Mouse (Mus musculus) lung, embryonic 16.5 days (tissue): Measurements from ENCODE around the gene Cmtm5. TPM values are rescaled to one million over a fixed set of nuclear protein-coding genes. Genes with fewer than 3 reads are reported as not detected.
"Not testable (repeated sequence)": the region's sequence is repeated elsewhere in the genome, so short reads cannot be mapped to it uniquely, and the experiment has no call there.

Experiments
- ATAC-seq: fragments of 200-750 bp; cut with Nextera tagmentation; 2 replicates; pipeline ENCODE4 v1.8.0; 2017; ENCODE audit warnings: low read depth, mild to moderate bottlenecking, moderate library complexity
- H3K27ac ChIP-seq: fragments of 300-500 bp; sonication (generic); 2 replicates; pipeline ENCODE4 v1.5.1; 2014; ENCODE audit warnings: mild to moderate bottlenecking, control low read depth, low read length
- H3K27me3 ChIP-seq: fragments of 300-500 bp; sonication (generic); 2 replicates; pipeline ENCODE4 v1.6.1; 2014; ENCODE audit warnings: low read depth, low read length, mixed read lengths; ENCODE audit not compliant: control insufficient read depth, insufficient read depth
- H3K36me3 ChIP-seq: fragments of 300-500 bp; sonication (generic); 2 replicates; pipeline ENCODE4 v1.6.1; 2014; ENCODE audit warnings: low read length; ENCODE audit not compliant: control insufficient read depth, insufficient read depth
- H3K4me1 ChIP-seq: fragments of 300-500 bp; sonication (generic); replicated peaks from 2 replicates; pipeline ENCODE4 v1.6.1; 2014; ENCODE audit warnings: low read length, mixed read lengths; ENCODE audit not compliant: control insufficient read depth, insufficient read depth
- H3K4me2 ChIP-seq: fragments of 300-500 bp; sonication (generic); 2 replicates; pipeline ENCODE4 v1.6.1; 2014; ENCODE audit warnings: low read depth, low read length, control low read depth
- H3K4me3 ChIP-seq: fragments of 300-500 bp; sonication (generic); 2 replicates; pipeline ENCODE4 v1.5.1; 2014; ENCODE audit warnings: mild to moderate bottlenecking, low read length, control low read depth
- H3K9ac ChIP-seq: fragments of 300-500 bp; sonication (generic); 2 replicates; pipeline ENCODE4 v1.6.1; 2014; ENCODE audit warnings: low read length, control low read depth
- H3K9me3 ChIP-seq: fragments of 300-500 bp; sonication (generic); 2 replicates; pipeline ENCODE4 v1.6.1; 2016; ENCODE audit warnings: low read length; ENCODE audit not compliant: control insufficient read depth
- WGBS: fragments of 180-500 bp; shearing (Covaris S2); extraction: QIAGEN DNeasy Blood & Tissue Kit; methylation state at CpG from one replicate; pipeline ENCODE4 v1.1.7; 2014; 5-methylcytosine and 5-hydroxymethylcytosine counted together
- polyA plus RNA-seq: library from polyadenylated mRNA; unstranded; fragments of >200 nt; fragmentation: Nextera tagmentation; extraction: Ambion mirVana; gene quantifications from 2 replicates; pipeline ENCODE4 v1.2.1, GENCODE M21; 2015

Cmtm5 gene
- polyA plus RNA-seq, 1 experiment from 2014 or later = 1.2 TPM

DNA sequence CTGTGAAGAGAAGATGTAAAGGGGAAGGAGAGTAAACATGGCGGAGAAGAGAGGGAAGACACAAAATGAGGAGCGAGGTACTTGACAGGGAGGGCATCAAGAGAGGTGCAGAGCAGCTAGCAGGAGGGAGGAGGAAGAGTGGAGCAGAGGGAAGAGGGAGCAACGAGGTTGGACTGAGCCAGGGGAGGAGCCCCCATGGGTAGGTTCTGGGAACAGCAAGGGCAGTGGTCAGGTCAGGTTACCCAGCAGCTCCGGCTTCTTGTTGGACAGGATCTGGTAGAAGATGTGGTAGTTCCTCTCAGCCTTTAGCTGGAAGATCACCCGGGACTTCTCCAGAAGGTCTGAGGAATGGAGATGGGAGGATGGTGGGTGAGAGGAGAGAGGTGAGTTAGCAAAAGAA is 25.4 kb downstream of the Cmtm5 start:
- no peak overlapping the region for H3K4me2 ChIP-seq

DNA sequence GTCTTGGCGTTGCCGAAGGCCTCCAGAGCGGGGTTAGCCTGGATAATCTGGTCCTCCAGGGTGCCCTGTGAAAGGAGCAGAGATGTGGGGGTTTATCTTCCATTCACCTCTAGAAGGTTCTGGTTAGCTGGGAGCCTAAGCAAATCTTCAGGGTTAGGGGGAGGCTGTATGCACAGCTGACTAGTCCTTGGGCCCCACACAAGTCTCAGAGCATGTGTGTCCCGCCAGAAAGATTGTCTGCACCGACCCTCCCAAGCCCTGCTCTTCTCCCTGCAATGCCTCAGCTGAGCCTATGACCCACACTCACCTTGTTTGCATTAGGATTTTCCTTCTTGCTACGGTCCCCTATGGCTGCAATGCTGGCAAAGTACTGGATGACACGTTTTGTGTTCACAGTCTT is 26.7 kb downstream of the Cmtm5 start:
- H3K4me1 ChIP-seq = no peaks in the 10 kb centered on the region
- H3K4me3 ChIP-seq = no peak overlapping the region
- no peak overlapping the region for H3K27ac ChIP-seq
- no peaks in the 10 kb centered on the region for H3K36me3 ChIP-seq
- ATAC-seq = no peak
- no peak overlapping the region for H3K9ac ChIP-seq
- WGBS = 77% methylated on average over 7 of the region's 7 CpGs
- no peaks in the 10 kb centered on the region for H3K27me3 ChIP-seq
- no peaks in the 10 kb centered on the region for H3K9me3 ChIP-seq
- H3K4me2 ChIP-seq = no peak overlapping the region

More for the DNA sequence above, 25.4 kb downstream of the Cmtm5 start:
- no peak overlapping the region for H3K9ac ChIP-seq
- no peak for ATAC-seq
- H3K4me1 ChIP-seq = no peaks in the 10 kb centered on the region
- no peaks in the 10 kb centered on the region for H3K27me3 ChIP-seq
- H3K36me3 ChIP-seq = no peaks in the 10 kb centered on the region
- no peaks in the 10 kb centered on the region for H3K9me3 ChIP-seq
- H3K27ac ChIP-seq = no peak overlapping the region
- no peak overlapping the region for H3K4me3 ChIP-seq
- 69% methylated on average over 5 of the region's 5 CpGs for WGBS

DNA sequence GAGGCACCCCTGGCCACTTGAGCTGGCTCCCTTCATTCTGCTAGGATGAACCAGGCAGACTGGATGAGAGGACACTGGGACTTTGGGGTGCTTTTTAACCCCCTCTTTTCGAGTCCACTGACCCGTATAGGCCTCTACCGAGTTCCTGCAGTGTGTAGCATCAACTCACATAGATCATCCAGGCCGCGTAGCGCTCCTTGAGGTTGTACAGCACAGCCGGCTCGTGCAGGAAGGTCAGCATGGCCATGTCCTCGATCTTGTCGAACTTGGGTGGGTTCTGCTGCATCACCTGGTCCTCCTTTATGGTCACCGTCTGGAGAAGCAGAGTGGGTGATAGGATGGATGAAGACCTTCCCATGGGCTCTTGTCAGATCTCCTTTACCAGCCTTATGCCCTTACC is 27.7 kb downstream of the Cmtm5 start:
- Histone ChIP-seq H3K9ac (no peak overlapping the region), H3K27ac (no peak overlapping the region), H3K4me1 (no peaks in the 10 kb centered on the region), H3K4me3 (no peak overlapping the region), H3K27me3 (no peaks in the 10 kb centered on the region), H3K36me3 (no peaks in the 10 kb centered on the region), H3K4me2 (no peak overlapping the region), H3K9me3 (no peaks in the 10 kb centered on the region)
- no peak for ATAC-seq
- WGBS = 84% methylated on average over 11 of the region's 11 CpGs

DNA sequence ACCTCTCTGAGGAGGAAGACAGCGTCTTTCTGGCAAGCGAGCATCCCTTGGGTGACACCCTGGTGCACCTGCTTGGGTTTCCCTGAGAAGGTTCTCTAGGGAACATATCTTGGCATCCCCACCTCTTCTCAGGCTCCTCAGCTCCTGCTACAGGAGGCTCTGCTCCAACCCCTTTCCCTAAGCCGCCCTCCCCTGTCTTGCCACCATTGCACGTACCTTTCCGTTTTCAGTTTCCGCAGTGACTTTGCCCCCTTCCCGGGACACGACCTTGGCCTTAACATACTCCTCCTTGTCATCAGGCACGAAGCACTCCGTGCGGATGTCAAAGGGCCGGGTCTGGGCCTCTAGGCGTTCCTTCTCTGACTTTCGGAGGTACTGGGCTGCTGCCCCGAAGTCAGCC is 29.0 kb downstream of the Cmtm5 start:
- no peak overlapping the region for H3K27ac ChIP-seq
- H3K27me3 ChIP-seq = no peaks in the 10 kb centered on the region
- no peaks in the 10 kb centered on the region for H3K9me3 ChIP-seq
- H3K4me3 ChIP-seq = no peak overlapping the region
- ATAC-seq = no peak
- no peak overlapping the region for H3K4me2 ChIP-seq
- WGBS = 60% methylated on average over 15 of the region's 15 CpGs
- no peak overlapping the region for H3K9ac ChIP-seq
- H3K4me1 ChIP-seq = no peaks in the 10 kb centered on the region
- no peaks in the 10 kb centered on the region for H3K36me3 ChIP-seq

DNA sequence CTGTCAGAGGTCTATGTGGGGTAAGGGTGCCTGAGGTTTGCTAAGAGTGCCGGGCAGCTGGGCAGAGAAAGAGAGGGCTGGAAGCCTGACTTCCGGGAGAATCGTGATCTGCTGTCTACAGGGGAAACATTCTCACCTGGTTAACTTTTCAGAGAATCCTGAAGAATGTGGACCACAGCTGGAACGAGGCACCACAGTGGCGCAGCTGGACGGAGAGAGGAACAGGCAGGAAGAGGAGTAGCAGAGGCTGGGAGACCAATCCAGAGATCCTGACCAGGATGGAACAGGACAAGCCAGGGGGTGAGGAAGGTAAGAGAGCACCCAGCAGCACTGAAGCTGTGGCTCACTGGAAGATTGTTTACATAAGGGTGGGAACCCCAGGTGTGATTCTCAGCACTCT is 29.6 kb downstream of the Cmtm5 start:
- Histone ChIP-seq H3K4me1 (no peaks in the 10 kb centered on the region), H3K36me3 (no peaks in the 10 kb centered on the region), H3K9ac (no peak overlapping the region), H3K9me3 (no peaks in the 10 kb centered on the region), H3K4me3 (no peak overlapping the region), H3K27ac (no peak overlapping the region), H3K27me3 (no peaks in the 10 kb centered on the region), H3K4me2 (no peak overlapping the region)
- ATAC-seq = no peak
- 50% methylated on average over 6 of the region's 6 CpGs for WGBS

DNA sequence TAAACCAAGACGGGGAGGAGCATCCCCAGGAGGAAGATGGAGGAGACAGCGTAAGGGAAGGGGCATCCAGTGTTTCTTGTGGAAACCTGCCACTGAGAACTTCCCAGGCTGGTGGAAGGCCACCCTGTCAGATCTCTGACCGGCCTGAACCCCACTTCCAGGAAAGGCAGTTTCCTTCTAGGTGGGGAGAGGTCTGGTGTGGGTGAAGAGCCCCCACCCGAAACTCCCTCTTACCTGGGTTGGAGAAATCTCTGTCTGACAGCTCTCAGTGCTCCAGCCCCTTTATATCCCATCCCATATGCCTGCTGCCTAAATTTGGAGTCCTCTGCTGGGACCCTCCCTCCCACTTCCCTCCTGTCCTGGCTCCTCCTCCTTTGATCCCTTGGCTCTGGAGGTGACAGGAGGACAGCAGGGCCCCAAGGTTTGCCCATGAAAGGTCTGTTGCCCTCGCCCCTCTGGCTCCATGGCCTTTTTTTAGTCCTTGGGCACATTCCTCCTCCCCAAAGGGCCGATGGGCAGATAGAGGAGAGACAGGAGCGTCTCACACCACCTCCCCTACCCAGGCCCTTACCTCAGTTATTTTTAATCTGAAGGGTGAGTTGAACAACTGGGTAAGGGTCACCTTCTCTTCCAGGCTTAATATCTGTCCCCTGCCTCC is 30.4 kb downstream of the Cmtm5 start, which contains the start of gene Myh6:
TSS of gene Myh6 (minus strand) at position 608 of the 658 bp plus-strand sequence.
- Histone ChIP-seq H3K4me3 (no peak within 1 kb of the TSS), H3K9me3 (no peaks in the 10 kb centered on the region), H3K27ac (no peak within 1 kb of the TSS), H3K4me2 (no peak within 1 kb of the TSS), H3K27me3 (no peaks in the 10 kb centered on the region), H3K9ac (no peak within 1 kb of the TSS), H3K36me3 (no peaks in the 10 kb centered on the region), H3K4me1 (no peaks in the 10 kb centered on the region)
- ATAC-seq = no peak
- 56% methylated on average over 7 of the region's 7 CpGs for WGBS

DNA sequence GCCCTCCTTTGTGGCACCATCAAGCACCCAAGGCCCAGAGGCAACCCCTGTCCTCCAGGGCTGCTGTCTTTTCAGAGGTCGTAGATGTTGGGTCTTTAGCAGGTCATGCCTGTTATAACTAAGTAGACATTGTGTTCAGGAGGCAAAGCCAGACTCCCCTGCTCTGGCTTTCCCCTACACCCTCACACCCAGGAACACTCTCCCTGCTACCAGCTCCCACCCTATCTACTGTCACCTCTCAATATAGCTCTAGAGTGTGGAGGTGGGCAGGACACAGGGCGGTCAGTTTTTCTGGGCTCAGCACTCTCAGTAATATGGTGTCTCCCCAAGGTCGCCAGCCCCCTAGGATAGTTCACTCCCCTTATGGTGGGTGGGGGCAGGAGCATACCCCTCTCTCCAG is 31.8 kb downstream of the Cmtm5 start:
- no peak for ATAC-seq
- H3K27me3 ChIP-seq = no peaks in the 10 kb centered on the region
- no peaks in the 10 kb centered on the region for H3K4me1 ChIP-seq
- WGBS = 81% methylated on average over 3 of the region's 3 CpGs
- no peaks in the 10 kb centered on the region for H3K36me3 ChIP-seq
- no peak overlapping the region for H3K27ac ChIP-seq
- H3K4me3 ChIP-seq = no peak overlapping the region
- no peaks in the 10 kb centered on the region for H3K9me3 ChIP-seq
- no peak overlapping the region for H3K4me2 ChIP-seq
- no peak overlapping the region for H3K9ac ChIP-seq

DNA sequence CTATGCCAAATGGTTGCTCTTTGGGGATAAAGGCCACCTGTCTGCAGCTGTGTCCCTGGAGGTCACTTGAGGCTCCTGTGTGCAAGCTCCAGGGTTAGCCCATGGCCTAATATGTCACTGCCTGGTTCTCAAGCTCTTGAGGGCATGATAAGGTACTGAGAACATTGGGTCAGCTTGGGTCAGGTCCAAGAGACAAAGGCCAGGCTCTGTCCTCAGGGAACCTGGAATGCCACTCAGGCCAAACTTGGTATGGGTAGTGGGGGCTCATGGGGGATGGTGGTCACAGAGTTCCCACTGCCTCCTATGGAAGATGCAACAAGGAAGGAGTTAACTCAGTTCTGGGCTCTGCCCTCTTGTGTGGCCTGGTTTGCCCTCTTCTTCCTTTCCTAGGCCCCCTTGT is 32.3 kb downstream of the Cmtm5 start:
- Histone ChIP-seq H3K9me3 (no peaks in the 10 kb centered on the region), H3K4me3 (no peak overlapping the region), H3K4me2 (no peak overlapping the region), H3K9ac (no peak overlapping the region), H3K4me1 (no peaks in the 10 kb centered on the region), H3K27me3 (no peaks in the 10 kb centered on the region), H3K36me3 (no peaks in the 10 kb centered on the region), H3K27ac (no peak overlapping the region)
- no peak for ATAC-seq

DNA sequence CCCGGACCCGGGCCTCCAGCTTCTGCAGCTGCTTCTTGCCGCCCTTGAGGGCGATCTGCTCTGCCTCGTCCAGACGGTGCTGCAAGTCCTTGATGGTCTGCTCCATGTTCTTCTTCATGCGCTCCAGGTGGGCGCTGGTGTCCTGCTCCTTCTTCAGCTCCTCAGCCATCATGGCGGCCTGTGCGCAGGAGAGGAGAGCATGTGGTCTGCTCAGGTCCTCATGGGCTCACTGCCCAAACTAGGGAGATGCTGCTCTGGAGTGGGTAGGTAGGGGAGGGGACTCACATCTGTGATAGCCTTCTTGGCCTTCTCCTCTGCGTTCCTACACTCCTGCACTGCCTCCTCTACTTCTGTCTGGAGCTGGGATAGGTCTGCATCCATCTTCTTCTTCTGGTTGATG is 36.7 kb downstream of the Cmtm5 start:
- not testable (repeated sequence) for H3K9me3 ChIP-seq, H3K9ac ChIP-seq, H3K27me3 ChIP-seq, H3K4me2 ChIP-seq, H3K4me1 ChIP-seq, ATAC-seq, H3K27ac ChIP-seq, H3K4me3 ChIP-seq, H3K36me3 ChIP-seq
- WGBS = 88% methylated on average over 7 of the region's 11 CpGs
